Mouse (Mus musculus): ENCODE data around the gene Cggbp1. TPM values are rescaled to one million over a fixed set of nuclear protein-coding genes. Genes with fewer than 3 reads are reported as not detected.
A peak's percentile ranks its signal among the peaks of the same experiment; 100 is the strongest.

Cggbp1 gene
- polyA plus RNA-seq (2014; fragmentation: Nextera tagmentation; extraction: Ambion mirVana), result 109 and 125 TPM in 2 replicates

- peak; percentile 100 for ATAC-seq (ENCODE audit: low FRiP score)
- Histone ChIP-seq H3K27ac (ENCODE audit: low read depth, low read length) (peak within 1 kb of the TSS; percentile 95), H3K4me1 (replicated peaks; ENCODE audit: control insufficient read depth, insufficient read depth, low read length) (peaks cover 2% of the 10 kb centered on the region; the same call in 1 of the 2 replicates), H3K9me3 (ENCODE audit: control insufficient read depth, low read length) (no peaks in the 10 kb centered on the region), H3K4me2 (replicated peaks; ENCODE audit: low read depth, low read length) (peak within 1 kb of the TSS; percentile 92), H3K4me3 (ENCODE audit: low read depth, low read length) (peak within 1 kb of the TSS; percentile 91), H3K36me3 (ENCODE audit: control insufficient read depth, insufficient read depth, low read length) (peaks cover 5% of the 10 kb centered on the region; the same call in 1 of the 2 replicates), H3K9ac (ENCODE audit: low read depth, low read length) (peak within 1 kb of the TSS; percentile 91), H3K27me3 (ENCODE audit: control insufficient read depth, insufficient read depth, low read length) (no peaks in the 10 kb centered on the region)
- WGBS, result 0% methylated on average over 68 of the region's 85 CpGs
- peak; percentile 100 for DNase-seq (ENCODE audit: low spot score)
Measured at GRCm38 (mm10) chr16:64851563-64852362, at the start of gene Cggbp1, which contains the start of gene Zfp654. Cggbp1 (plus strand) TSS chr16:64851996. Zfp654 (minus strand) TSS chr16:64851652.

DNA sequence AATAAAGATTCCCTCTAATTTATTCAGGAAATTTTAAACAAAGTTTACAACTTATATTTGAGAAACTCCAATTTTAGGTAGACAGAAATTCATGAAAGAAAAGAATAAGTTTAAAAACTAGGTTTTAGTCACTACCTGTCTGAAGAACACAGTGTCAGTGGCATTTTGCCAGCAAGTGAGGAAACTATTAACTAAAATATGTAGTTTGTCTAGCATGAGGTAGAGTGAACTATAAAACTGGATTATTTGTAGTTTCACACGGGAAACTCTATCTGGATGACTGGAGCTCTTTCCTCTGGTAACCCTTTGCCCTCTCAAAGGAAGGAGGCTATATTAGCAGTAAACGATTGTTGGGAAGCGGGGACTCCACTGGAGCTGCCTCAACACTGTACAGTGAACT, 48.8 kb upstream of the Cggbp1 start:
- H3K9ac ChIP-seq (ENCODE audit: low read depth, low read length), result no peak overlapping the region
- no peak overlapping the region for H3K4me3 ChIP-seq (ENCODE audit: low read depth, low read length)
- no peaks in the 10 kb centered on the region for H3K36me3 ChIP-seq (ENCODE audit: control insufficient read depth, insufficient read depth, low read length)
- DNase-seq (ENCODE audit: low spot score), result no peak
- H3K9me3 ChIP-seq (ENCODE audit: control insufficient read depth, low read length), result no peaks in the 10 kb centered on the region
- no peak for ATAC-seq (ENCODE audit: low FRiP score)
- no peaks in the 10 kb centered on the region for H3K27me3 ChIP-seq (ENCODE audit: control insufficient read depth, insufficient read depth, low read length)
- no peak overlapping the region for H3K4me2 ChIP-seq (replicated peaks; ENCODE audit: low read depth, low read length)
- no peaks in the 10 kb centered on the region for H3K4me1 ChIP-seq (replicated peaks; ENCODE audit: control insufficient read depth, insufficient read depth, low read length)
- no peak overlapping the region for H3K27ac ChIP-seq (ENCODE audit: low read depth, low read length)
- WGBS, result 91% methylated on average over 3 of the region's 3 CpGs

DNA sequence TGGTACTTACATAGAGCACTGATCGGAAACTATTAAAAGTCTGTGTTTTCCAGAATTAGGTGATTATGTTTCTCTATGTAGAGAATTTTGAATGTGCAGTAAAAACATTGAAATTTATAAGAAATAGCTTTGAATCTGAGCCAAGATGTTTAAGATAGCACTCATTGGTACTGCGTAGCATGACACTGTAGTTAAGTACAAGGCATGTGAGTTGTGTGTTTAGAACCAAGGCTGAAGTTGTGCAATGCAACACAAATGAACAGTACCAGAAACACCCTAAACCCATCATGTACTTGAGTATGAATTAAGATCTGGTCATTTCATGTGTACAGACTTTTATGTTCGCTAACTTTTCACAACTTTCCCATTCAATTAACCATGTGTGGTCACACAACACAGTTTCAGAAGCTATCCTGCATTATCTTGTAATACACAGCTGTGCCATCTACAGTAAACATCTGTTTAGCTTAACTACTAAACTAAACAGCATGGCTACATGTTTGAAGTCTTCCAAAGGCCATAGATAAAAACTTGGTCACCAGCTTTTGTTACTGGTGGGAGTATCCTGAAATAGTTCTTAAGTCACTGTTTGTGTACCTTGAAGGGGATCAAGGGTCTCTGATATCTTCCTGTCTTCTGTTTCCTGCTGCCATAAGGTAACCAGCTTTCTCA, 34.6 kb upstream of the Cggbp1 start:
- Histone ChIP-seq H3K27ac (ENCODE audit: low read depth, low read length) (no peak overlapping the region), H3K27me3 (ENCODE audit: control insufficient read depth, insufficient read depth, low read length) (no peaks in the 10 kb centered on the region), H3K4me3 (ENCODE audit: low read depth, low read length) (no peak overlapping the region), H3K9me3 (ENCODE audit: control insufficient read depth, low read length) (no peaks in the 10 kb centered on the region), H3K4me2 (replicated peaks; ENCODE audit: low read depth, low read length) (no peak overlapping the region), H3K9ac (ENCODE audit: low read depth, low read length) (no peak overlapping the region), H3K4me1 (replicated peaks; ENCODE audit: control insufficient read depth, insufficient read depth, low read length) (no peaks in the 10 kb centered on the region), H3K36me3 (ENCODE audit: control insufficient read depth, insufficient read depth, low read length) (no peaks in the 10 kb centered on the region)
- DNase-seq (ENCODE audit: low spot score), result no peak
- ATAC-seq (ENCODE audit: low FRiP score), result no peak
- WGBS, result 97% methylated on average over 3 of the region's 3 CpGs

DNA sequence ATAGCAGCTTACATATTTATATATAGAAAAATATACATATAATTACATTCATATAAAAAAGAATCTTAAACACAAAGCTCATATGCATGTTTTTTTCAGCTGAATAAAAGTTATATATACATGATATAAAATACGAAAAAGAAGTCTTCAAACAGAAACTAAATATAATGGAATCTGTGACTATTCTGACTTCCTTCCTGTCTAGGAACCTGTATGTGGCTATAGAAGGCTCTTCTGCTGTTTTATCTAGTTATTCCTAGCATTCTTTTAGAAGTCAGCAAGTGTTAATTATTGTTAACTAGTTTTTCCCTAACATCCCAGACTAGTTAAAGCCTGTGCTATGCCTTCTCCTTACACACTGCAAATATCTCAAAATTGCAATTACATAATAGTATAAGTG, 27.9 kb upstream of the Cggbp1 start:
- no peak overlapping the region for H3K4me3 ChIP-seq (ENCODE audit: low read depth, low read length)
- 89% methylated on average over 1 of the region's 1 CpGs for WGBS
- H3K4me2 ChIP-seq (replicated peaks; ENCODE audit: low read depth, low read length), result no peak overlapping the region
- no peaks in the 10 kb centered on the region for H3K9me3 ChIP-seq (ENCODE audit: control insufficient read depth, low read length)
- no peak overlapping the region for H3K27ac ChIP-seq (ENCODE audit: low read depth, low read length)
- no peaks in the 10 kb centered on the region for H3K27me3 ChIP-seq (ENCODE audit: control insufficient read depth, insufficient read depth, low read length)
- no peaks in the 10 kb centered on the region for H3K36me3 ChIP-seq (ENCODE audit: control insufficient read depth, insufficient read depth, low read length)
- no peak overlapping the region for H3K9ac ChIP-seq (ENCODE audit: low read depth, low read length)
- ATAC-seq (ENCODE audit: low FRiP score) (no peak), DNase-seq (ENCODE audit: low spot score) (no peak)
- H3K4me1 ChIP-seq (replicated peaks; ENCODE audit: control insufficient read depth, insufficient read depth, low read length), result no peaks in the 10 kb centered on the region

DNA sequence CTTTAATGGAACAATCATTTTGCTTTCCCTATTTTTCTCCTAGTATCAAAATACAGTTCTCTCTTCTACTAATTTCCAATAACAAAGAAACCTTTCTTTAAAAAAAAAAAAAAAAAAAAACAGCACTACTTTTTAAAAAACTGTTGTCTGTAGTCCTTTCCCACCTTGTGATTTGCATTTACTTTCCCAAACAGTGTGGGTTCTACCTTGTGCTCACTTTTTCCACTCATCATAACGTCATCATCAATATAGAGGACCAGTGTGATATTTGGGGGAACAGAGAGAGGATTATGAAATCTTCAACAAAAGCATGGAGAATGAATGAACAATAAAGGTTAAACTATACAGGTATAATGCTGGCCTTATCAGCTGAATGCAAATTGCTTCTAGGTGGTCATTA, 27.3 kb upstream of the Cggbp1 start:
- Histone ChIP-seq H3K27ac (ENCODE audit: low read depth, low read length) (no peak overlapping the region), H3K36me3 (ENCODE audit: control insufficient read depth, insufficient read depth, low read length) (no peaks in the 10 kb centered on the region), H3K4me3 (ENCODE audit: low read depth, low read length) (no peak overlapping the region), H3K9me3 (ENCODE audit: control insufficient read depth, low read length) (no peaks in the 10 kb centered on the region), H3K27me3 (ENCODE audit: control insufficient read depth, insufficient read depth, low read length) (no peaks in the 10 kb centered on the region), H3K9ac (ENCODE audit: low read depth, low read length) (no peak overlapping the region), H3K4me2 (replicated peaks; ENCODE audit: low read depth, low read length) (no peak overlapping the region), H3K4me1 (replicated peaks; ENCODE audit: control insufficient read depth, insufficient read depth, low read length) (no peaks in the 10 kb centered on the region)
- DNase-seq (ENCODE audit: low spot score) (no peak), ATAC-seq (ENCODE audit: low FRiP score) (no peak)
- WGBS, result 89% methylated on average over 1 of the region's 1 CpGs

GRCm38 (mm10) chr16:64830291-64830690, 21.5 kb upstream of the Cggbp1 start:
- H3K4me1 ChIP-seq (replicated peaks; ENCODE audit: control insufficient read depth, insufficient read depth, low read length), result no peaks in the 10 kb centered on the region
- H3K36me3 ChIP-seq (ENCODE audit: control insufficient read depth, insufficient read depth, low read length), result no peaks in the 10 kb centered on the region
- DNase-seq (ENCODE audit: low spot score) (no peak), ATAC-seq (ENCODE audit: low FRiP score) (no peak)
- H3K4me2 ChIP-seq (replicated peaks; ENCODE audit: low read depth, low read length), result no peak overlapping the region
- no peaks in the 10 kb centered on the region for H3K9me3 ChIP-seq (ENCODE audit: control insufficient read depth, low read length)
- 95% methylated on average over 15 of the region's 15 CpGs for WGBS
- no peak overlapping the region for H3K9ac ChIP-seq (ENCODE audit: low read depth, low read length)
- H3K27ac ChIP-seq (ENCODE audit: low read depth, low read length), result no peak overlapping the region
- H3K4me3 ChIP-seq (ENCODE audit: low read depth, low read length), result no peak overlapping the region
- no peaks in the 10 kb centered on the region for H3K27me3 ChIP-seq (ENCODE audit: control insufficient read depth, insufficient read depth, low read length)

- DNase-seq (ENCODE audit: low spot score) (no peak), ATAC-seq (ENCODE audit: low FRiP score) (no peak)
- no peak overlapping the region for H3K4me2 ChIP-seq (replicated peaks; ENCODE audit: low read depth, low read length)
- H3K9ac ChIP-seq (ENCODE audit: low read depth, low read length), result no peak overlapping the region
- no peak overlapping the region for H3K4me3 ChIP-seq (ENCODE audit: low read depth, low read length)
- no peaks in the 10 kb centered on the region for H3K36me3 ChIP-seq (ENCODE audit: control insufficient read depth, insufficient read depth, low read length)
- H3K9me3 ChIP-seq (ENCODE audit: control insufficient read depth, low read length), result no peaks in the 10 kb centered on the region
- H3K27me3 ChIP-seq (ENCODE audit: control insufficient read depth, insufficient read depth, low read length), result no peaks in the 10 kb centered on the region
- no peak overlapping the region for H3K27ac ChIP-seq (ENCODE audit: low read depth, low read length)
- no peaks in the 10 kb centered on the region for H3K4me1 ChIP-seq (replicated peaks; ENCODE audit: control insufficient read depth, insufficient read depth, low read length)
- 81% methylated on average over 1 of the region's 1 CpGs for WGBS
Measured at GRCm38 (mm10) chr16:64835996-64836545, 15.7 kb upstream of the Cggbp1 start.

- Histone ChIP-seq H3K36me3 (ENCODE audit: control insufficient read depth, insufficient read depth, low read length) (no peaks in the 10 kb centered on the region), H3K9ac (ENCODE audit: low read depth, low read length) (no peak overlapping the region), H3K9me3 (ENCODE audit: control insufficient read depth, low read length) (no peaks in the 10 kb centered on the region), H3K4me2 (replicated peaks; ENCODE audit: low read depth, low read length) (no peak overlapping the region), H3K27me3 (ENCODE audit: control insufficient read depth, insufficient read depth, low read length) (no peaks in the 10 kb centered on the region), H3K27ac (ENCODE audit: low read depth, low read length) (no peak overlapping the region), H3K4me3 (ENCODE audit: low read depth, low read length) (no peak overlapping the region), H3K4me1 (replicated peaks; ENCODE audit: control insufficient read depth, insufficient read depth, low read length) (no peaks in the 10 kb centered on the region)
- WGBS, result 87% methylated on average over 2 of the region's 2 CpGs
- no peak for ATAC-seq (ENCODE audit: low FRiP score)
- no peak for DNase-seq (ENCODE audit: low spot score)
Measured at GRCm38 (mm10) chr16:64836709-64837108, 15.1 kb upstream of the Cggbp1 start.
